Mouse (Mus musculus) G1E (cell line): ENCODE results near the gene Meis2.

Source experiments
- CTCF ChIP-seq: IDR thresholded peaks from 2 replicates; pipeline ENCODE4 v1.5.1; 2012; ENCODE audit warnings: low read depth, low read length, inconsistent platforms, mixed read lengths
- GATA1 ChIP-seq: IDR thresholded peaks from 2 replicates; pipeline ENCODE4 v1.6.1; 2012; ENCODE audit warnings: borderline replicate concordance, low read length, inconsistent platforms, mixed read lengths
- GATA2 ChIP-seq: IDR thresholded peaks from 2 replicates; pipeline ENCODE4 v1.6.1; 2012; ENCODE audit warnings: low read depth, low read length, inconsistent platforms, borderline replicate concordance
- POLR2AphosphoS5 ChIP-seq: IDR thresholded peaks from 2 replicates; pipeline ENCODE4 v1.6.1; 2012; ENCODE audit warnings: low read depth, low read length, inconsistent platforms; ENCODE audit not compliant: insufficient replicate concordance
- TAL1 ChIP-seq: conservative IDR thresholded peaks from 2 replicates; pipeline ENCODE4 v1.6.1; 2012; ENCODE audit warnings: low read depth, low read length, inconsistent platforms, mixed read lengths

GRCm38 (mm10) chr2:116019466-116019794, 46.2 kb downstream of the Meis2 start:
- TF ChIP-seq CTCF = no peak
- no peak for TF ChIP-seq GATA1
- no peak for TF ChIP-seq TAL1
- no peak for TF ChIP-seq POLR2AphosphoS5
- no peak for TF ChIP-seq GATA2
